24 mouse cellular contexts compared by ENCODE assay signal in genomic region chr17:49977424-49977790, GRCm38 (mm10).
DNase-seq lines count a peak whose midpoint lies in the region; ATAC-seq lines count a peak whose summit lies in the region.
"Had no signal": no experiment of that assay in that cellular context is flagged by ENCODE, and none has a peak within 500 bp of the region (broad histone marks: within the 10 kb centered on the region; RNA-seq: fewer than 3 reads in every experiment).

No protein-coding gene starts in this region.

- H3K27ac ChIP-seq in forebrain, embryonic 12.5 days = 0 out of 2 replicates have a peak overlapping the region, but pooled peaks have one; percentile 25
- no peak overlapping the region for H3K27ac ChIP-seq in forebrain, embryonic 11.5 days (ENCODE audit: low read depth, low read length)
- peak overlapping the region; percentile 53; the same call in 1 of the 2 replicates for H3K27ac ChIP-seq in hindbrain, embryonic 13.5 days
- H3K27ac ChIP-seq in hindbrain, embryonic 11.5 days (ENCODE audit: low read depth, low read length) = no peak overlapping the region
- H3K27ac ChIP-seq in neural tube, embryonic 13.5 days (replicated peaks) = peak overlapping the region; percentile 70
- H3K27ac ChIP-seq: embryonic facial prominence, embryonic 10.5 days; forebrain, embryonic 13.5 days; intestine, embryonic 15.5 days; limb, embryonic 10.5 days; neural tube, embryonic 12.5 days; stomach, embryonic 15.5 days had no signal

- H3K9ac ChIP-seq in forebrain, embryonic 12.5 days = no peak overlapping the region
- no peak overlapping the region for H3K9ac ChIP-seq in forebrain, embryonic 11.5 days (ENCODE audit: low read length)
- H3K9ac ChIP-seq in hindbrain, embryonic 13.5 days = no peak overlapping the region
- no peak overlapping the region for H3K9ac ChIP-seq in hindbrain, embryonic 11.5 days (ENCODE audit: low read depth, low read length)
- no peak overlapping the region for H3K9ac ChIP-seq in neural tube, embryonic 13.5 days
- H3K9ac ChIP-seq: forebrain, embryonic 13.5 days; intestine, embryonic 15.5 days; neural tube, embryonic 12.5 days; stomach, embryonic 15.5 days had no signal

- no peak overlapping the region for H3K4me2 ChIP-seq in forebrain, embryonic 12.5 days
- H3K4me2 ChIP-seq in forebrain, embryonic 11.5 days (ENCODE audit: low read depth, low read length, severe bottlenecking) = no peak overlapping the region
- H3K4me2 ChIP-seq in hindbrain, embryonic 13.5 days = no peak overlapping the region
- H3K4me2 ChIP-seq in hindbrain, embryonic 11.5 days (replicated peaks; ENCODE audit: low read depth, low read length) = no peak overlapping the region
- no peak overlapping the region for H3K4me2 ChIP-seq in neural tube, embryonic 13.5 days
- H3K4me2 ChIP-seq: forebrain, embryonic 13.5 days; intestine, embryonic 15.5 days; midbrain, embryonic 11.5 days; neural tube, embryonic 12.5 days; stomach, embryonic 15.5 days had no signal

- ATAC-seq in forebrain, embryonic 12.5 days (ENCODE audit: low FRiP score) = no peak
- ATAC-seq in forebrain, embryonic 11.5 days (replicated peaks; ENCODE audit: low FRiP score) = no peak
- no peak for ATAC-seq in hindbrain, embryonic 13.5 days (ENCODE audit: low FRiP score)
- no peak for ATAC-seq in hindbrain, embryonic 11.5 days (ENCODE audit: low FRiP score)
- no peak; the same call in 1 of the 2 replicates for ATAC-seq in neural tube, embryonic 13.5 days (ENCODE audit: low read depth)
- ATAC-seq: forebrain, embryonic 13.5 days; intestine, embryonic 15.5 days; lung, postnatal 0 days had no signal

- no peaks in the 10 kb centered on the region for H3K27me3 ChIP-seq in forebrain, embryonic 12.5 days
- H3K27me3 ChIP-seq in forebrain, embryonic 11.5 days (ENCODE audit: control insufficient read depth, insufficient read depth, low read length) = no peaks in the 10 kb centered on the region
- H3K27me3 ChIP-seq in hindbrain, embryonic 13.5 days = no peaks in the 10 kb centered on the region
- no peaks in the 10 kb centered on the region for H3K27me3 ChIP-seq in hindbrain, embryonic 11.5 days (ENCODE audit: control insufficient read depth, insufficient read depth, low read length)
- no peaks in the 10 kb centered on the region for H3K27me3 ChIP-seq in neural tube, embryonic 13.5 days
- H3K27me3 ChIP-seq: intestine, embryonic 15.5 days; neural tube, embryonic 12.5 days; stomach, embryonic 15.5 days had no signal

- H3K4me3 ChIP-seq in forebrain, embryonic 12.5 days (replicated peaks) = no peak overlapping the region
- no peak overlapping the region for H3K4me3 ChIP-seq in forebrain, embryonic 11.5 days (ENCODE audit: low read depth, low read length)
- no peak overlapping the region for H3K4me3 ChIP-seq in hindbrain, embryonic 13.5 days
- no peak overlapping the region for H3K4me3 ChIP-seq in hindbrain, embryonic 11.5 days (ENCODE audit: low read depth, low read length)
- H3K4me3 ChIP-seq in neural tube, embryonic 13.5 days = no peak overlapping the region
- H3K4me3 ChIP-seq: embryonic facial prominence, embryonic 10.5 days; forebrain, embryonic 13.5 days; intestine, embryonic 15.5 days; limb, embryonic 10.5 days; neural tube, embryonic 12.5 days; stomach, embryonic 15.5 days had no signal

- no peaks in the 10 kb centered on the region for H3K4me1 ChIP-seq in forebrain, embryonic 12.5 days
- H3K4me1 ChIP-seq in forebrain, embryonic 11.5 days (replicated peaks; ENCODE audit: control insufficient read depth, insufficient read depth, low read length) = no peaks in the 10 kb centered on the region
- H3K4me1 ChIP-seq in hindbrain, embryonic 13.5 days (replicated peaks) = peaks cover 12% of the 10 kb centered on the region; the same call in 1 of the 2 replicates
- H3K4me1 ChIP-seq in hindbrain, embryonic 11.5 days (replicated peaks; ENCODE audit: control insufficient read depth, insufficient read depth, low read length) = no peaks in the 10 kb centered on the region
- H3K4me1 ChIP-seq in neural tube, embryonic 13.5 days (replicated peaks) = peaks cover 14% of the 10 kb centered on the region
- H3K4me1 ChIP-seq: embryonic facial prominence, embryonic 10.5 days; intestine, embryonic 15.5 days; limb, embryonic 10.5 days; stomach, embryonic 15.5 days had no signal

- no peaks in the 10 kb centered on the region for H3K36me3 ChIP-seq in forebrain, embryonic 12.5 days (replicated peaks)
- no peaks in the 10 kb centered on the region for H3K36me3 ChIP-seq in forebrain, embryonic 11.5 days (ENCODE audit: control insufficient read depth, insufficient read depth, low read length)
- peaks cover 4% of the 10 kb centered on the region; the same call in 1 of the 2 replicates for H3K36me3 ChIP-seq in hindbrain, embryonic 13.5 days
- H3K36me3 ChIP-seq in hindbrain, embryonic 11.5 days (ENCODE audit: control insufficient read depth, insufficient read depth, low read length) = no peaks in the 10 kb centered on the region
- H3K36me3 ChIP-seq in neural tube, embryonic 13.5 days = no peaks in the 10 kb centered on the region
- H3K36me3 ChIP-seq: embryonic facial prominence, embryonic 10.5 days; intestine, embryonic 15.5 days; limb, embryonic 10.5 days; neural tube, embryonic 12.5 days; stomach, embryonic 15.5 days had no signal

- H3K9me3 ChIP-seq in forebrain, embryonic 12.5 days = peaks cover 8% of the 10 kb centered on the region
- H3K9me3 ChIP-seq in forebrain, embryonic 11.5 days (ENCODE audit: control insufficient read depth, low read length) = peaks cover 2% of the 10 kb centered on the region; the same call in 1 of the 2 replicates
- no peaks in the 10 kb centered on the region for H3K9me3 ChIP-seq in hindbrain, embryonic 13.5 days
- peaks cover 5% of the 10 kb centered on the region for H3K9me3 ChIP-seq in hindbrain, embryonic 11.5 days (ENCODE audit: control insufficient read depth, low read length)
- H3K9me3 ChIP-seq in neural tube, embryonic 13.5 days = peaks cover 9% of the 10 kb centered on the region; the same call in 1 of the 2 replicates
- H3K9me3 ChIP-seq: intestine, embryonic 15.5 days; limb, embryonic 10.5 days; stomach, embryonic 15.5 days had no signal

- no peak for DNase-seq in forebrain, embryonic 11.5 days (ENCODE audit: low spot score)
- DNase-seq in hindbrain, embryonic 11.5 days (ENCODE audit: low spot score) = no peak
- DNase-seq in neural tube, embryonic 10.5 days (ENCODE audit: extremely low spot score, low spot score) = no peak
- no peak for DNase-seq in layer of hippocampus, postnatal 10 days (ENCODE audit: low spot score in 2 of 2)
- DNase-seq: adrenal gland, postnatal 10 days; cerebellum, adult 9-11 months; gastrocnemius, postnatal 25 days; heart, adult 18-20 months; heart, postnatal 4 days; kidney, adult 9 months; kidney, postnatal 14 days; liver; thymus, postnatal 36 days had no signal

- WGBS in forebrain, embryonic 12.5 days = 66% methylated on average over 3 of the region's 3 CpGs
- WGBS in forebrain, embryonic 11.5 days = 72% methylated on average over 3 of the region's 3 CpGs
- 62% methylated on average over 3 of the region's 3 CpGs for WGBS in hindbrain, embryonic 13.5 days
- WGBS in hindbrain, embryonic 11.5 days = 86% methylated on average over 3 of the region's 3 CpGs
- WGBS in neural tube, embryonic 13.5 days = 59% methylated on average over 3 of the region's 3 CpGs

Comparison
In these comparisons a context has a peak if more than half of its experiments do, and no peak if none do; other contexts are left out.
1. H3K27ac ChIP-seq: peak in forebrain, embryonic 12.5 days (single experiment), hindbrain, embryonic 13.5 days (single experiment) and neural tube, embryonic 13.5 days (single experiment); none in forebrain, embryonic 11.5 days (single experiment) and hindbrain, embryonic 11.5 days (single experiment).